Mouse (Mus musculus): ENCODE results near the gene Doxl2. TPM values are rescaled to one million over a fixed set of nuclear protein-coding genes. Genes with fewer than 3 reads are reported as not detected.
"Not testable (repeated sequence)": the region's sequence is repeated elsewhere in the genome, so short reads cannot be mapped to it uniquely, and the experiment has no call there.

The Doxl2 gene
- not detected in 2 replicates for polyA plus RNA-seq (2016; fragmentation: Nextera tagmentation; extraction: Ambion mirVana)

DNA sequence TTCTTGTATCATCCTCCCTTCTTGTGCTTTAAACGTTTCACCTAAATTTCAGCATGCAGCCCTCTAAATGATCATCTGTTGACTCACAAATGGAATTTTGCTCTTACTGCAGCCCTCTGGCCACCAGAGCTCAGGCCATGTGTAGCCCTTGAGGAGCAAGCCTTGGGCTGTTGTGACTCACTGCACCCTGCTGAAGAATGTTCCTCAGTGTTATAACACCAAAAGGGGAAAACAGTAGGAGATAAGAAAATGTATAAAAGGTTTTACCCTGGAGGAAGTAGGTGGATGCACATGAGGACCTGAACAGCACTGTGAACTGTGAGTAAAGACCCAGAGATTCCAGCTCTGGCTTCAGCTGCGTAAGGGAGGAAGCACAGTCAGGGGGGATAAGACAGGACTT is at the start of gene Doxl2:
Gene Doxl2 (plus strand): TSS at position 301 of the 400 bp plus-strand sequence.
- WGBS = 71% methylated on average over 2 of the region's 2 CpGs

DNA sequence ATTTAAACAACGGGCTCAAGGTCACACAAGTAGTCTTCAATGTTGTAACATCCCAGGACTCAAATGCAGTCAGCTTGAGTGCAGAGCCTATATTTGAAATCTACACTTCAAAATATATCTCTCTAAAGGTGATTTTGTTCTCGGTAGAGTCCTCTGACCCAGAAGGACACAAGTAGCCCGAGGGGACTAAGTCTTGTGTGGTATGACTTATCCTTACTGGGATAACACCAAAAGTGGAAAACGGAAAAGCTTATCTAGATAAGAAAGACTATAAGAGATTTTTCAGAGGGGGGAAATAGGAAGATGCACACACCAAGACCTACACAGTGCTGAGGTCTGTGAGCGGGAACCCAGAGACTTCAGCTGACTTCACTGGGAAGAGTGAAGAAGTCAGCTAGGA is 45.2 kb upstream of the Doxl2 start, which contains the start of gene 1600015I10Rik:
Gene 1600015I10Rik (plus strand): TSS at position 301 of the 400 bp plus-strand sequence.
- WGBS = 77% methylated on average over 5 of the region's 5 CpGs
- no peak within 1 kb of the TSS for H3K9ac ChIP-seq
- H3K36me3 ChIP-seq = no peaks in the 10 kb centered on the region
- H3K27me3 ChIP-seq (replicated peaks) = 0 out of 2 replicates have a peak, but pooled peaks cover 4% of the 10 kb centered on the region
- no peaks in the 10 kb centered on the region for H3K9me3 ChIP-seq (replicated peaks)
- H3K4me2 ChIP-seq = no peak within 1 kb of the TSS
- ATAC-seq (ENCODE audit: insufficient number of reproducible peaks, low FRiP score) = no peak
- H3K27ac ChIP-seq (ENCODE audit: poor library complexity, severe bottlenecking) = no peak within 1 kb of the TSS
- H3K4me3 ChIP-seq = no peak within 1 kb of the TSS
- peaks cover 8% of the 10 kb centered on the region for H3K4me1 ChIP-seq (replicated peaks)

More for the DNA sequence above, at the start of gene Doxl2:
- Histone ChIP-seq H3K9ac (no peak within 1 kb of the TSS), H3K4me2 (no peak within 1 kb of the TSS), H3K36me3 (no peaks in the 10 kb centered on the region), H3K9me3 (replicated peaks) (no peaks in the 10 kb centered on the region), H3K4me3 (no peak within 1 kb of the TSS), H3K27ac (ENCODE audit: poor library complexity, severe bottlenecking) (no peak within 1 kb of the TSS), H3K27me3 (replicated peaks) (no peaks in the 10 kb centered on the region), H3K4me1 (replicated peaks) (no peaks in the 10 kb centered on the region)
- no peak for ATAC-seq (ENCODE audit: insufficient number of reproducible peaks, low FRiP score)

GRCm38 (mm10) chr6:48949596-48949995 is 25.2 kb upstream of the Doxl2 start:
- Histone ChIP-seq H3K27ac (ENCODE audit: poor library complexity, severe bottlenecking) (no peak overlapping the region), H3K27me3 (replicated peaks) (no peaks in the 10 kb centered on the region), H3K9me3 (replicated peaks) (no peaks in the 10 kb centered on the region), H3K9ac (no peak overlapping the region), H3K4me3 (no peak overlapping the region), H3K4me1 (replicated peaks) (no peaks in the 10 kb centered on the region), H3K36me3 (no peaks in the 10 kb centered on the region), H3K4me2 (no peak overlapping the region)
- no peak for ATAC-seq (ENCODE audit: insufficient number of reproducible peaks, low FRiP score)
- WGBS = 63% methylated on average over 2 of the region's 2 CpGs

- 78% methylated on average over 5 of the region's 5 CpGs for WGBS
- Histone ChIP-seq H3K27ac (ENCODE audit: poor library complexity, severe bottlenecking) (no peak overlapping the region), H3K9ac (no peak overlapping the region), H3K4me3 (no peak overlapping the region), H3K36me3 (no peaks in the 10 kb centered on the region), H3K4me1 (replicated peaks) (no peaks in the 10 kb centered on the region), H3K27me3 (replicated peaks) (no peaks in the 10 kb centered on the region), H3K4me2 (no peak overlapping the region), H3K9me3 (replicated peaks) (no peaks in the 10 kb centered on the region)
- ATAC-seq (ENCODE audit: insufficient number of reproducible peaks, low FRiP score) = no peak
Measured at GRCm38 (mm10) chr6:48950676-48951075, 24.1 kb upstream of the Doxl2 start.

DNA sequence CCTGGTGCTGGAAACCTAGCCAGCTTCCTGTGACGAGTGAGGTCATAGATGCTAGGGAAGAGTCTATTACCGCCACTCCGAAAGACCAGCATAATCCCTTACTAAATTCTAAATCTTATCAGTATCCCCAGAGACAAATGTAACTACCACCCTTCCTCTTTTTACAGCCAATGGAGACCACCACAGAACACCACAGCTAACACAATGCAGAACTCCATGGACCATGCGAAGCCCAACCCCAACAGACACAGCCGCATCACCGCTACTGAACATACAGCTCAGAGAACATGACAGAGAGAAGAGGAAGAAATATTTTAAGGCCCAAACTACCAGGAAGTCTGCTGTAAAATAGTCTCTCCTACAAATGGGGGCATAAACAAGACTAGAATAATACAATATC is 23.1 kb upstream of the Doxl2 start:
- Histone ChIP-seq H3K4me2 (no peak overlapping the region), H3K27ac (ENCODE audit: poor library complexity, severe bottlenecking) (no peak overlapping the region), H3K9me3 (replicated peaks) (no peaks in the 10 kb centered on the region), H3K4me3 (no peak overlapping the region), H3K36me3 (no peaks in the 10 kb centered on the region), H3K4me1 (replicated peaks) (no peaks in the 10 kb centered on the region), H3K9ac (no peak overlapping the region), H3K27me3 (replicated peaks) (no peaks in the 10 kb centered on the region)
- ATAC-seq (ENCODE audit: insufficient number of reproducible peaks, low FRiP score) = no peak
- WGBS = 76% methylated on average over 6 of the region's 6 CpGs

DNA sequence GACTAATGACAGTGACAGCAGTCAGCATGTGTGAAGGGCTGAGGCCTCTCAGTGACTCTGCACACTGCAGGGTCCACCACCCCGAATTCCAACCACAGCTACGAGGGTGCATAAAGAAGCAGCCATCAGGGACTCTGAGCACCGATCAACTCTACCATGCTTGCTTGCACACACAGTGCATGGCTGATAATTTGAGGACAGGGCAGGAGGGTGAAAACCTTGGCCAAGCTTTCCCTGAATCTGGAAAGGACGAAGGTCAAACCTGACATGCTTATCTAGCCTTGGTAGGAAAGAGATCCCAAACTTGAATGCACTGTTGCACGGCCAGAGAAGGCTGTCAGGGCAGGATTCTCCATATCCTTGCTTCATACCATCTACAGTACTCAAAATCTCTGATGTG is 21.5 kb upstream of the Doxl2 start:
- Histone ChIP-seq H3K4me3 (no peak overlapping the region), H3K9ac (no peak overlapping the region), H3K4me1 (replicated peaks) (no peaks in the 10 kb centered on the region), H3K27me3 (replicated peaks) (no peaks in the 10 kb centered on the region; the same call in 1 of the 2 replicates), H3K4me2 (no peak overlapping the region), H3K9me3 (replicated peaks) (no peaks in the 10 kb centered on the region), H3K27ac (ENCODE audit: poor library complexity, severe bottlenecking) (no peak overlapping the region), H3K36me3 (no peaks in the 10 kb centered on the region)
- ATAC-seq (ENCODE audit: insufficient number of reproducible peaks, low FRiP score) = no peak
- WGBS = 73% methylated on average over 5 of the region's 5 CpGs

DNA sequence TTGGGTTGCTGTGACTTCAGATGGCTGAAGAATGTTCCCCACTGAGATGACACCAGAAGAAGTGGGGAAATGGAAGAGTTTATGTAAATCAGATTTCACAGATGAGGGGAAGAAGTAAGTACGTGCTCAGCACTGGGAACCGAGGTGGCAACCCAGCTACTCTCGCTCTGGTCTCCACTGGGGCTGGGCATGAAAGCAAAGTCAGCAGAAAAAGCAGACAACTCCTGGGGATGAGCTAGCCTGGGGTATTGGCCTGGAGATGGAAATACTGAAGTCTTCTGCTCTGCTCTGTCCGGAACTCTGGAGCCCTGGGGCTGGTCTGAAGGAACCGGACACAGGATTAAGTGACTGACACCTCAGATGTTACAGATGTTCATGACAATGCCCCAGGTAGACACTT is 20.6 kb upstream of the Doxl2 start:
- Histone ChIP-seq H3K9me3 (replicated peaks) (no peaks in the 10 kb centered on the region), H3K4me2 (no peak overlapping the region), H3K4me1 (replicated peaks) (no peaks in the 10 kb centered on the region), H3K27me3 (replicated peaks) (no peaks in the 10 kb centered on the region; the same call in 1 of the 2 replicates), H3K36me3 (no peaks in the 10 kb centered on the region), H3K4me3 (no peak overlapping the region), H3K27ac (ENCODE audit: poor library complexity, severe bottlenecking) (no peak overlapping the region), H3K9ac (no peak overlapping the region)
- WGBS = 70% methylated on average over 5 of the region's 5 CpGs
- ATAC-seq (ENCODE audit: insufficient number of reproducible peaks, low FRiP score) = no peak

- H3K27ac ChIP-seq (ENCODE audit: poor library complexity, severe bottlenecking) = no peak overlapping the region
- no peaks in the 10 kb centered on the region for H3K9me3 ChIP-seq (replicated peaks)
- H3K4me1 ChIP-seq (replicated peaks) = no peaks in the 10 kb centered on the region
- H3K36me3 ChIP-seq = no peaks in the 10 kb centered on the region
- no peak for ATAC-seq (ENCODE audit: insufficient number of reproducible peaks, low FRiP score)
- H3K4me2 ChIP-seq = no peak overlapping the region
- WGBS = 28% methylated on average over 1 of the region's 1 CpGs
- no peak overlapping the region for H3K4me3 ChIP-seq
- H3K27me3 ChIP-seq (replicated peaks) = no peaks in the 10 kb centered on the region; the same call in 1 of the 2 replicates
- H3K9ac ChIP-seq = no peak overlapping the region
Measured at GRCm38 (mm10) chr6:48954946-48955345, 19.8 kb upstream of the Doxl2 start.

DNA sequence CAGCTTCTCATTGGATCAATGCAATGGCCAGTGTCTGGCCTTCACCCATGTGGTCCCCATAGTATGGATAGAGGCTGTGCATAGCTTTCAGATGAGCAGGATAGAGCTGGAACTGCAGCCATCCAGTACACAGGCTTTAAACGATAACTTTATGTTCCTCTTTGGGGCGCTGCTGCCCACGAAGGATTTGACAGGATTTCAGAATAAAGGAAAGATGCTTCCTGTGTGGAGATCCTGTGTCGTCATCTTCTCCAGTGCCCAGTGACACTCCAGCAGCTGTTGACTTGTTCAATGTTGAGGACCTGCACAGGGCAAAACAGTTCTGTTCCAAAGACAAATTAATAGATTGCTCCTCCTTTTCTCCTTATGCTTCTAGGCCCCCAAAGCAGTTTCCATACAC is 18.0 kb upstream of the Doxl2 start:
- no peak overlapping the region for H3K27ac ChIP-seq (ENCODE audit: poor library complexity, severe bottlenecking)
- no peaks in the 10 kb centered on the region for H3K36me3 ChIP-seq
- no peak for ATAC-seq (ENCODE audit: insufficient number of reproducible peaks, low FRiP score)
- no peaks in the 10 kb centered on the region; the same call in 1 of the 2 replicates for H3K27me3 ChIP-seq (replicated peaks)
- H3K4me3 ChIP-seq = no peak overlapping the region
- H3K4me2 ChIP-seq = no peak overlapping the region
- no peaks in the 10 kb centered on the region for H3K9me3 ChIP-seq (replicated peaks)
- H3K4me1 ChIP-seq (replicated peaks) = no peaks in the 10 kb centered on the region
- 69% methylated on average over 4 of the region's 4 CpGs for WGBS
- H3K9ac ChIP-seq = no peak overlapping the region

DNA sequence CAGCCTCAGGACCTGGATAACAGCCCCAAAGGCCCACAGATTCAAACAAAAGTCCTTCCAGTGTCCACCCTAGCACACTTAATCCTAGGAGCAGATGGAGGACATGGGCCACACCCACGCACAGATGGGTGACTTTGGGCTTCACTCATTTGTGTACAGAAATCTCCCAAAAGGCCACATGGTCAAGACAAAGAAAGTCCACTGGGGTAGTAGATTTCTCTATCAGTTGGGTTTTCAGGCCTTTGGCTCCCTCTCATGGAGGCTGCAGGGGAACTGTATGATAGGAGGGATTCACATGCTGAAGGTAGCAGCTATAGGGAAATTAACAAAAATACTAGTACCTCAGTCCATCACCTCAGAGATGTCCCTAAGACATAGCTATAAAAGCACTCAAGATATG is 16.7 kb upstream of the Doxl2 start:
- H3K27me3 ChIP-seq (replicated peaks) = no peaks in the 10 kb centered on the region; the same call in 1 of the 2 replicates
- H3K9ac ChIP-seq = no peak overlapping the region
- no peaks in the 10 kb centered on the region for H3K36me3 ChIP-seq
- no peaks in the 10 kb centered on the region for H3K9me3 ChIP-seq (replicated peaks)
- no peak overlapping the region for H3K27ac ChIP-seq (ENCODE audit: poor library complexity, severe bottlenecking)
- H3K4me3 ChIP-seq = no peak overlapping the region
- H3K4me2 ChIP-seq = no peak overlapping the region
- no peak for ATAC-seq (ENCODE audit: insufficient number of reproducible peaks, low FRiP score)
- 70% methylated on average over 1 of the region's 1 CpGs for WGBS
- H3K4me1 ChIP-seq (replicated peaks) = no peaks in the 10 kb centered on the region

DNA sequence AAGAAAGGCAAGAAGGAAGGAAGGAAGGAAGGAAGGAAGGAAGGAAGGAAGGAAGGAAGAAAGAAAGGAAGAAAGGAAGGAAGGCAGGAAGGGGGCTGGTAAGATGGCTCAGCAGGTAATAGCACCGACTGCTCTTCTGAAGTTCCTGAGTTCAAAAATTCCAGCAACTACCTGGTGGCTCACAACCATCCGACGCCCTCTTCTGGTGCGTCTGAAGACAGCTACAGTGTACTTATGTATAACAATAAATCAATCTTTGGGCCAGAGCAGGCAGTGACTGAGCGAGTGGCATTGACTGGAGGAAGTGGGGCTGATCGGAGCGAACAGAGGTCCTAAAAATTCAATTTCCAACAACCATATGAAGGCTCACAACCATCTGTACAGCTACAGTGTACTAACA is 15.6 kb upstream of the Doxl2 start:
- WGBS = 31% methylated on average over 7 of the region's 7 CpGs
- H3K4me1 ChIP-seq (replicated peaks); H3K27ac ChIP-seq (ENCODE audit: poor library complexity, severe bottlenecking); ATAC-seq (ENCODE audit: insufficient number of reproducible peaks, low FRiP score); H3K27me3 ChIP-seq (replicated peaks); H3K9ac ChIP-seq; H3K36me3 ChIP-seq; H3K4me3 ChIP-seq; H3K9me3 ChIP-seq (replicated peaks); H3K4me2 ChIP-seq: not testable (repeated sequence)

- WGBS = 73% methylated on average over 5 of the region's 5 CpGs
- H3K27ac ChIP-seq (ENCODE audit: poor library complexity, severe bottlenecking); H3K9me3 ChIP-seq (replicated peaks); H3K4me3 ChIP-seq; ATAC-seq (ENCODE audit: insufficient number of reproducible peaks, low FRiP score); H3K4me2 ChIP-seq; H3K4me1 ChIP-seq (replicated peaks); H3K9ac ChIP-seq; H3K27me3 ChIP-seq (replicated peaks); H3K36me3 ChIP-seq: not testable (repeated sequence)
Measured at GRCm38 (mm10) chr6:48966696-48967095, 8.1 kb upstream of the Doxl2 start.

All from heart, embryonic 12.5 days (tissue).